Mouse (Mus musculus): Measurements from ENCODE around the gene Herc3.

DNA sequence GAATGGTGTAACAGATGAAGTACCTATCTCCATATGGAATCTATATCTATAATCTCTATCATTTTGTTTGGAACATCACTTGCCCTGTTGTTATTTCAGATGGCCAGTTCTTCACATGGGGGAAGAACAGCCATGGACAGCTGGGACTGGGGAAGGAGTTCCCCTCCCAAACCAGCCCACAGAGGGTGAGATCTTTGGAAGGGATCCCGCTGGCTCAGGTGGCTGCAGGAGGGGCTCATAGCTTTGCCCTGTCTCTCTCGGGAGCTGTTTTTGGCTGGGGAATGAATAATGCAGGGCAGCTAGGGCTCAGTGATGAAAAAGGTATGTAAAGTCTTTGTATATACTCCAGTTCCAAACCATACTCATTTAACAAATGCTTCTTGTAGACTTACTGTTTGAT lies 25.2 kb downstream of the Herc3 start:
- no peak for TF ChIP-seq CTCF (IDR thresholded peaks at IDR 0.05; ENCODE audit: borderline replicate concordance, extremely low read depth, insufficient read depth, insufficient read length)
- TF ChIP-seq POLR2A (IDR thresholded peaks at IDR 0.05; ENCODE audit: borderline replicate concordance, extremely low read depth, insufficient read depth, insufficient read length, poor library complexity, severe bottlenecking), result no peak

All from brain, embryonic 14.5 days (tissue).